Mouse (Mus musculus) spleen, postnatal 14 days (tissue): ENCODE measurements at regions not wholly inside any gene's neighbourhood (a gene's known extent, or its start where the extent isn't known, plus 50 kb on each side); places are given as distances from the start of the nearest gene placed in this dataset.

Experiments used
- DNase-seq, 2 experiments: peaks; one replicate each; pipeline ENCODE4 v3.0.0; 2021 to 2022; ENCODE audit warnings: low spot score in 2 of 2

- no peak for DNase-seq
Measured at GRCm38 (mm10) chr11:85966207-85966606, 80.0 kb downstream of the Tbx4 start.

- no peak for DNase-seq
Measured at GRCm38 (mm10) chr11:85970287-85970686, 84.1 kb downstream of the Tbx4 start.

DNA sequence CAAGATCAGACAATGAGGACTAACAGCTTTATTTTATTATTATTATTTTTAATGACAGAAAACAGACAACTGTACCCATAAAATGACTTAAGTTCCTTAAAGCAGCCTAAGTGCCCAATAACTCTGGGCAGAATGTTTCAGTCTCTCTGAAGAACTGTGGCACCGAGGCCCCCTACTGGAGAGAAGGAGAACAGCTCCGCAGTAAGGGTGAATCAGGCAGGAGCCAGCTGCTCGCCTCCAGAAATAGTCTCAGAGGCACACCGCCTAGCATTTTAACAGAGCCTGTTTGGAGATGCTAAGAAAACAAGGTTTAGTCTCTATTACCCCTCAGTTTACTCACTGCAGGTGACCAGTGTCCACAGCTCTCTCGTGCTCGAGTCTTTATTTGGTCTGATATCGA, 86.2 kb downstream of the Tbx4 start:
- peak in 1 of 2 experiments; percentile 31 for DNase-seq

DNA sequence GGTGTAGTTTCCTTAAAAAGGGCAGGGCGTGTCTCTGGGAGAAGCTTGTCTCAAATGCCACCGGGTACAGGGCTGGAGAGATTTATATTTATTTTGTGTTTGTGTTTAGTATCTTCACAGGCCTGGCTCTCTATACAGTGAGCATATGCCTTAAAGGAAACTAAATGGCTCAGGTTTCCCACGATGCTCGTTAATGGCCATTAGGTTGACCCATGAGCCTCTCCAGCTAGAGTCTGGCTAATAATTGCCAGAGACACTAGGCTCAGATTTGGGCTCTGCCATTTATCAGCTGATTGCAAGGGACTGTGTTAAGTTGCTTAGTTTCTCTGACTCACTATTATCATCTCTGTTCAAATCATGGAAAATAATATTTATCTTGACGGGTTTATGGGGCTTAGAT, 87.5 kb downstream of the Tbx4 start:
- DNase-seq = no peak

- no peak for DNase-seq
Measured at GRCm38 (mm10) chr11:85976693-85977434, 90.6 kb downstream of the Tbx4 start.

GRCm38 (mm10) chr11:85980388-85980787, 94.2 kb downstream of the Tbx4 start:
- no peak for DNase-seq

DNA sequence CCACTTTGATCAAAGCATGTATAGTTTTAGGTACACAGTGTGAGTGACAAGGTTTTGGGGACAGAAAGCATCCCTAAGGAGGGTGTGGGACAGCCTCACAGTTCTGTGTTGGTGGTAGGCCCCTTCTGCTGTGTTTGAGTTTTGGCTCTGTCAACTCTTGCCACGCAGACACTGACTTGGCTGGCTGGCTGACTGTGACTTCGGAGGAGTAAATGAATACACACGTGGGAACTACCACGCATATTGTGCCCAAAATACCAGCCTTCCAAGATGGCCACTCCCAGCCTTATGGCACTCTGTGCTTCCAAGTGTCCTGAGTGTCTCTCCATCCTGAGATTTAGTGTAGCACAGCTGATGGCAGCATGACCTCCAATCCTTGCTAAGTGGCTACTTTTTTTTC, 95.3 kb downstream of the Tbx4 start:
- no peak for DNase-seq

GRCm38 (mm10) chr11:85986338-85986737, 100.1 kb downstream of the Tbx4 start:
- DNase-seq = no peak

DNA sequence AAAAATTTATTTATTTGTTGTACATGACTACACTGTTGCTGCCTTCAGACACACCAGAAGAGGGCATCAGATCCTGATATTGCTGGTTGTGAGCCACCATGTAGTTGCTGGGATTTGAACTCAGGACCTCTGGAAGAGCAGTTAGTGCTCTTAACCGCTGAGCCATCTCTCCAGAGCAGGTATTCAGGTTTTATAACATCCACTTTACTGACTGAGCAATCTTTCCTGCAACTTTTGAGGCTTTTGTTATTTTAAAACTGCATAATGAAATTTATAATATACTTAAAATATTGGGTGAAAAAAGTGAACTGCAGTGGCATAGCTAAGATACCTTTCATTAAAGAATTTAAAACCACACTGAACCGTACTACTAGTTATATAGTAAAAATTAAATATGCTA, 101.0 kb downstream of the Tbx4 start:
- no peak for DNase-seq

- no peak for DNase-seq
Measured at GRCm38 (mm10) chr11:85989536-85989935, 103.3 kb downstream of the Tbx4 start.

DNA sequence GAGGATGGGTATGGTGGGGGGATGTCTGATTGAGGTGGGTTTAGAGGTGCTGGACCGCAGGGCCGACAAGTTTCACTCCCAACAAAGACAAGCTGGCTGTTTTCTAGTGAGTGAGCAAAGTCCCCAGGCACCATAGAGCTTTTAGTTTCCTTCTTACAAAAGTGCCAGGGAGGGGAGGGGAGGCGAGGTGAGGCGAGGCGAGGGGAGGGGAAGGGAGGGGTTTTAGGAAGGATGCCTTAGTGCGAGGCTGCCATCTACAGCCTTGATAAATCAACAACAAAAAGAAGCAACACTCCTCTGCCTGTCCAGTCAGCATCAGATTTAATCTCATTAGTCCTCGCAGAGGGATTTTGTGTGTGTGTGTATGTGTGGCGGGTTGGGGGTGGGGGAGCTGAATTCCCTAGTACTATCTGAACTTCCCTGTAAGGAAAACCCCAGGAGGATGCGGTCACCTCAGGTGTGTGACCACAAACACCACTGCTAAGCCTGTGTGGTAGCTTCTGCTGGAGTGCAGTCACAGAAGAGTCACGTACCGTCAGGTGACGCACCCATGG, 103.8 kb downstream of the Tbx4 start:
- no peak for DNase-seq

- no peak for DNase-seq
Measured at GRCm38 (mm10) chr11:85995318-85996095, 109.3 kb downstream of the Tbx4 start.

DNA sequence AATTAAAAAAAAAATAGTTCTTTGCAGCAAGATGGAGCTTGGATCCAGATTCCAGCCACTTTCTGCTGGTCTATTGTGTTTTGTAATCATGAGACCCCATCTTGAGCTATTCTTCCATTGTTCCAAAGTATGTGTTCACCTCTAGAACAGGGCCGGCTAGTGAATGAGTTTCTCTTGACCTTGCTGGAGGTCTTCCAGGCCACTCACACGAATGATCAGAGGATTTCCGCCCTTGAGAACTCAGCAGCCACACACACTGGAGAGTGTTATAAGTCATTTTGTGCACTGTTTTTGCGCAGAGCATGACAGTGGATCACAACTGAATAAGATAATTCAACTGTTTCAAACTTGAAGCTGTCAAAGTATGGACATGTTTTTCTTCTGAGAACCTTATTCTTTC, 110.5 kb downstream of the Tbx4 start:
- no peak for DNase-seq

DNA sequence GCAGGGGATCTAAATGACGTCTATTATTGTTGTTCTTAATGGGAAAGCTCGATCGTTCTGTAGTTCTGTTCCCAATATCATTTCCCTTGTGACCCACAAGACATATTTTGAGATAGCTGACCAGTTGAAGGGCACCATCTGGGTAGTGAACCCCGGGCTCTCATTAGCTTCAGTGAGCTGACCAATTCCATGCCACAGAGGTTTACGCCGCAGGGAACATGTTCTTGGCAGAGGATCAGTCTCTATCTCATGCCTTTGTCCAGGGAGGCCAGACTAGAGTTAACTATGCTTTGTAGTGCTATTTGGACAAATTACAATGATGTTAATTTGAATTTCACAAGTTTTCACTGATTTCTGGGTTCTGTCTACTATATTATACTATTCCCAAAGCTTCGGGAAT, 117.1 kb downstream of the Tbx4 start:
- DNase-seq = no peak

DNA sequence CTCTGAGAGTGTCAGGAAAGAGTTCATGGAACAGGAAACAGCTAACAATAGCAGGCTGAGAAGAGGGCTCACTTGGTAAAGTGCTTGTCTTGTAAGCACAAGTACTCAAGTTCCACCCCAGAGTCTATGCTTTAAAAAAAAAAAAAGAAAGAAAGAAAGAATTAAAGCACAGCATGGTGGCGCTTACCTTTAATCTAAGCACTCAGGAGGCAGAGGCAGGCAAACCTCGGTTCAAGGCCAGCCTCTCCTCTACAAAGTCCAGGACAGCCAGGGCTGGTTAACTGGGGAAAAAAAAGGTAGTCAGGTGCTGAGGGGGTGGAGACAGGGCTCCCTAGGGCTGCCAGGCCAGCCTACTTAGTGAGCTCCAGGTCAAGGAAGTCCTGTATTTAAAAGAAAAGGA, 119.1 kb downstream of the Tbx4 start:
- no peak for DNase-seq

DNA sequence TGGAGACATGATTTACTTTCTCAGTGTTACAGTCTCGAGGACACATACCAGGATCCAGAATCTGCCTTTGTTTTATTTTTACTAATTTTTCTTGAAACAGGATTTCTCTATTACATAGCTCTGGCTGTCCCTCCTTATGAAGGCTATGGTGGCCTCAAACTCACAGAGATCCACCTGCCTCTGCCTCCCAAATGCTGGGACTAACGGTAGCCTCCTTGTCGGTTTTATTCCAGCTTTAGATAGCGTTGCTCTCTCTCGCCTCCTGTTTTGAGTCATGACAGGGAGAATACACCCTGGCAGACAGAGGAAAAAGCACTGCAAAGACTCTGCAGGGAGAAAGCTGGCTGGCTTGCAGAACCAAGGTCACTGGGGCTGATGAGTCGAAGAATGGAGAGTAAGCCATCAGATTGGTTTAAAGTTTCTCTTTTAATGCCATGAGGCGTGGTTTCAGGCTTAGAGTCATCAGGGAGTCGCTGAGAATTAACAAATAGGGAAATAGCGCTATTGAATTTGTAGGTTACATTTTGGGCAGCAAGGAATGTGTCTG, 119.8 kb downstream of the Tbx4 start:
- no peak for DNase-seq

DNA sequence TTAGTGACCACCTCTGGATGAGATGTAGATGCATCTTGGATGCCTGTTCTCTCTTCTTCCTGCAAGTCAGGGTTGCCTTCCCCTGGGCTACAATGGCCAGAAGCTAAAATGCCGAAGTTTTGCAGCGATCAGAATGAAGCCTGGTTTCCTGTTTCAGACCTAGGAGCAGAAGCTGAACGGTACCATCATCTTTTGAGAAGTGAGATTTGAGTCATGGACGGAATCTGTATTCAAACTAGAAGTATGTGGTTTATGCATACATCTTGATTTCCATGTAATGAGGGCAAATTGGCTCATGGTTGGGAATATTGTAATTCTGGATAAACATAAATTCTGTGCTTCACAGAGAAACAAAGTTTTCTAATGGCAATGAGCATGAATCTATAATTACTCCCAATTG, 120.6 kb downstream of the Tbx4 start:
- DNase-seq = no peak
